Mouse (Mus musculus) layer of hippocampus, adult 8-10 months (tissue): ENCODE results near the gene Phgr1. TPM values are rescaled to one million over a fixed set of nuclear protein-coding genes. Genes with fewer than 3 reads are reported as not detected.

Experiments used
- DNase-seq, 2 experiments: peaks; one replicate each; pipeline ENCODE4 v3.0.0; 2022; ENCODE audit warnings: low spot score in 2 of 2
- total RNA-seq, 4 experiments: library from RNA; stranded (reverse); gene quantifications; 2 replicates each; pipeline ENCODE4 v1.2.4; 2022

Gene Phgr1
- total RNA-seq, 4 experiments from 2014 or later = not detected

- peak; percentile 83 to 89 for DNase-seq
Measured at GRCm38 (mm10) chr2:118813981-118814836, 41.6 kb downstream of the Phgr1 start, which contains the start of gene Knstrn. Gene Knstrn (plus strand): TSS chr2:118814003.

- no peak for DNase-seq
Measured at GRCm38 (mm10) chr2:118822800-118823199, 50.2 kb downstream of the Phgr1 start.

- no peak for DNase-seq
Measured at GRCm38 (mm10) chr2:118824396-118824795, 51.8 kb downstream of the Phgr1 start.

Other genes with a start within 250 kb of the Phgr1 start
- 1 to 10 TPM; 2.0 to 8.6 (median 4.1) TPM for gene Bmf, start 223.1 kb upstream of the Phgr1 start, total RNA-seq
- gene Bub1b, start 174.6 kb upstream of the Phgr1 start, total RNA-seq = 1 to 10 TPM; 2.1 to 3.3 (median 2.3) TPM
- gene Pak6, start 109.5 kb upstream of the Phgr1 start, total RNA-seq = 10 to 100 TPM; 50.7 to 58.1 (median 54.1) TPM
- 10 to 100 TPM; 11.8 to 16.0 (median 12.9) TPM for gene Ankrd63, start 68.8 kb upstream of the Phgr1 start, total RNA-seq
- gene Plcb2, start 44.3 kb upstream of the Phgr1 start, total RNA-seq = 1 to 10 TPM; 2.6 to 7.6 (median 4.7) TPM
- 10 to 100 TPM; 58.4 to 69.8 (median 63.7) TPM for gene Inafm2, start 27.0 kb upstream of the Phgr1 start, total RNA-seq
- 1 to 10 TPM; 6.2 to 8.4 (median 6.6) TPM for gene Ccdc9b, start 10.1 kb upstream of the Phgr1 start, total RNA-seq
- gene Disp2, start 7.0 kb downstream of the Phgr1 start, total RNA-seq = 100 to 1,000 TPM; 231 to 282 (median 253) TPM
- gene Knstrn, start 41.2 kb downstream of the Phgr1 start, total RNA-seq = 1 to 10 TPM; 1.1 to 2.0 (median 1.5) TPM
- gene Ivd, start 89.2 kb downstream of the Phgr1 start, total RNA-seq = 100 to 1,000 TPM in 3 of 4 experiments, 10 to 100 TPM in 1; 98.7 to 127 (median 107) TPM
- gene Bahd1, start 127.6 kb downstream of the Phgr1 start, total RNA-seq = 10 to 100 TPM; 48.8 to 57.2 (median 54.9) TPM
- 1 to 10 TPM; 3.5 to 4.3 (median 3.8) TPM for gene Chst14, start 153.7 kb downstream of the Phgr1 start, total RNA-seq